ENCODE assay signal across 8 mouse cellular contexts in genomic region chr7:28488030-28488491, GRCm38 (mm10). TPM values are rescaled to one million over a fixed set of nuclear protein-coding genes. Genes with fewer than 3 reads are reported as not detected.
DNase-seq lines count a peak whose midpoint lies in the region; ATAC-seq and TF ChIP-seq lines count a peak whose summit lies in the region.

No protein-coding gene starts in this region.

- H3K27ac ChIP-seq in embryonic facial prominence, embryonic 14.5 days (replicated peaks; ENCODE audit: low read depth, low read length), result no peak overlapping the region
- H3K27ac ChIP-seq in intestine, postnatal 0 days (ENCODE audit: low read depth, low read length), result no peak overlapping the region
- peak overlapping the region; percentile 22; the same call in 1 of the 2 replicates for H3K27ac ChIP-seq in limb, embryonic 15.5 days
- no peak overlapping the region for H3K27ac ChIP-seq in neural tube, embryonic 11.5 days (ENCODE audit: low read depth, low read length)

- no peaks in the 10 kb centered on the region for H3K4me1 ChIP-seq in embryonic facial prominence, embryonic 14.5 days (ENCODE audit: control insufficient read depth, insufficient read depth, low read length)
- H3K4me1 ChIP-seq in intestine, postnatal 0 days (replicated peaks; ENCODE audit: control insufficient read depth, insufficient read depth, low read length), result no peaks in the 10 kb centered on the region
- H3K4me1 ChIP-seq in limb, embryonic 15.5 days, result peaks cover 17% of the 10 kb centered on the region
- H3K4me1 ChIP-seq in neural tube, embryonic 11.5 days (ENCODE audit: control insufficient read depth, insufficient read depth, low read length), result no peaks in the 10 kb centered on the region; the same call in 1 of the 2 replicates

- H3K9ac ChIP-seq in embryonic facial prominence, embryonic 14.5 days (ENCODE audit: low read depth, low read length), result peak overlapping the region; percentile 2; the same call in 1 of the 2 replicates
- no peak overlapping the region for H3K9ac ChIP-seq in intestine, postnatal 0 days (ENCODE audit: low read depth, low read length)
- H3K9ac ChIP-seq in limb, embryonic 15.5 days, result no peak overlapping the region
- H3K9ac ChIP-seq in neural tube, embryonic 11.5 days (ENCODE audit: low read length), result no peak overlapping the region

- H3K4me3 ChIP-seq in embryonic facial prominence, embryonic 14.5 days (ENCODE audit: low read depth, low read length), result peak overlapping the region; percentile 26
- peak overlapping the region; percentile 16; the same call in 1 of the 2 replicates for H3K4me3 ChIP-seq in intestine, postnatal 0 days (ENCODE audit: low read depth, low read length)
- H3K4me3 ChIP-seq in limb, embryonic 15.5 days, result peak overlapping the region; percentile 27
- no peak overlapping the region for H3K4me3 ChIP-seq in neural tube, embryonic 11.5 days (ENCODE audit: low read depth, low read length)

- no peaks in the 10 kb centered on the region for H3K36me3 ChIP-seq in embryonic facial prominence, embryonic 14.5 days (ENCODE audit: control insufficient read depth, insufficient read depth, low read length)
- no peaks in the 10 kb centered on the region for H3K36me3 ChIP-seq in intestine, postnatal 0 days (ENCODE audit: control insufficient read depth, insufficient read depth)
- H3K36me3 ChIP-seq in limb, embryonic 15.5 days, result no peaks in the 10 kb centered on the region
- no peaks in the 10 kb centered on the region for H3K36me3 ChIP-seq in neural tube, embryonic 11.5 days (ENCODE audit: control insufficient read depth, insufficient read depth, low read length)

- WGBS in embryonic facial prominence, embryonic 14.5 days, result 4% methylated on average over 16 of the region's 16 CpGs
- WGBS in intestine, postnatal 0 days, result 1% methylated on average over 16 of the region's 16 CpGs
- WGBS in limb, embryonic 15.5 days, result 4% methylated on average over 16 of the region's 16 CpGs
- 3% methylated on average over 16 of the region's 16 CpGs for WGBS in neural tube, embryonic 11.5 days

- no peaks in the 10 kb centered on the region; the same call in 1 of the 2 replicates for H3K27me3 ChIP-seq in embryonic facial prominence, embryonic 14.5 days (replicated peaks; ENCODE audit: control insufficient read depth, insufficient read depth, low read length)
- H3K27me3 ChIP-seq in intestine, postnatal 0 days (replicated peaks; ENCODE audit: control insufficient read depth, insufficient read depth, low read length), result no peaks in the 10 kb centered on the region
- no peaks in the 10 kb centered on the region for H3K27me3 ChIP-seq in limb, embryonic 15.5 days
- peaks cover 3% of the 10 kb centered on the region for H3K27me3 ChIP-seq in neural tube, embryonic 11.5 days (ENCODE audit: control insufficient read depth, insufficient read depth, low read length)

- ATAC-seq in embryonic facial prominence, embryonic 14.5 days (ENCODE audit: low read depth), result peak; percentile 60; the same call in 1 of the 2 replicates
- peak; percentile 60; the same call in 1 of the 2 replicates for ATAC-seq in intestine, postnatal 0 days
- ATAC-seq in limb, embryonic 15.5 days (ENCODE audit: insufficient number of reproducible peaks, low FRiP score, low TSS enrichment, low read depth), result peak; percentile 14; the same call in 1 of the 2 replicates
- ATAC-seq in neural tube, embryonic 11.5 days (ENCODE audit: insufficient read depth, low FRiP score, low TSS enrichment), result no peak
- no peak for ATAC-seq in megakaryocyte progenitor cell, adult 5-6 weeks (replicated peaks; ENCODE audit: poor library complexity)

- H3K4me2 ChIP-seq in embryonic facial prominence, embryonic 14.5 days (ENCODE audit: low read depth, low read length), result peak overlapping the region; percentile 53
- peak overlapping the region; percentile 47 for H3K4me2 ChIP-seq in intestine, postnatal 0 days (replicated peaks; ENCODE audit: low read depth)
- H3K4me2 ChIP-seq in limb, embryonic 15.5 days, result peak overlapping the region; percentile 49
- H3K4me2 ChIP-seq in neural tube, embryonic 11.5 days (ENCODE audit: low read depth), result peak overlapping the region; percentile 23

- peak; percentile 70 for DNase-seq in right cerebral cortex, adult 18-20 months
- DNase-seq in right cerebral cortex, postnatal 4 days, result no peak
- DNase-seq in embryonic facial prominence, embryonic 14.5 days (ENCODE audit: low spot score), result peak; percentile 80
- DNase-seq in neural tube, embryonic 11.5 days (ENCODE audit: low spot score), result no peak
- no peak for DNase-seq in T-cell, adult 2 months (ENCODE audit: low spot score)

- no peaks in the 10 kb centered on the region for H3K9me3 ChIP-seq in embryonic facial prominence, embryonic 14.5 days (ENCODE audit: control insufficient read depth, low read length)
- no peaks in the 10 kb centered on the region for H3K9me3 ChIP-seq in intestine, postnatal 0 days (ENCODE audit: control insufficient read depth)
- no peaks in the 10 kb centered on the region for H3K9me3 ChIP-seq in limb, embryonic 15.5 days
- no peaks in the 10 kb centered on the region for H3K9me3 ChIP-seq in neural tube, embryonic 11.5 days (ENCODE audit: control insufficient read depth, low read length)

- TF ChIP-seq CTCF in intestine, postnatal 0 days (IDR thresholded peaks at IDR 0.05; ENCODE audit: low read depth), result no peak

RNA-seq across cellular contexts. Expression of gene Ifnl2, which starts 22.2 kb away (rescaled TPM):
- not detected in 2 replicates for polyA plus RNA-seq in embryonic facial prominence, embryonic 14.5 days (2014; fragmentation: Nextera tagmentation; extraction: Ambion mirVana)
- polyA plus RNA-seq in intestine, postnatal 0 days (2015; fragmentation: Nextera tagmentation; extraction: Ambion mirVana), result not detected in 2 replicates
- polyA plus RNA-seq in limb, embryonic 15.5 days (2015; fragmentation: Nextera tagmentation; extraction: Ambion mirVana), result not detected in 2 replicates
- not detected in 2 replicates for polyA plus RNA-seq in neural tube, embryonic 11.5 days (2014; fragmentation: Nextera tagmentation; extraction: Ambion mirVana)
- total RNA-seq in megakaryocyte progenitor cell, adult 5-6 weeks (2015), result not detected in 2 replicates
- not detected in 2 replicates for total RNA-seq in megakaryocyte progenitor cell, adult 5-6 weeks (2017)

RNA-seq across cellular contexts. Expression of gene Ifnl3, which starts 34.6 kb away (rescaled TPM):
- not detected in 2 replicates for polyA plus RNA-seq in embryonic facial prominence, embryonic 14.5 days (2014; fragmentation: Nextera tagmentation; extraction: Ambion mirVana)
- polyA plus RNA-seq in intestine, postnatal 0 days (2015; fragmentation: Nextera tagmentation; extraction: Ambion mirVana), result not detected in 2 replicates
- not detected in 2 replicates for polyA plus RNA-seq in limb, embryonic 15.5 days (2015; fragmentation: Nextera tagmentation; extraction: Ambion mirVana)
- polyA plus RNA-seq in neural tube, embryonic 11.5 days (2014; fragmentation: Nextera tagmentation; extraction: Ambion mirVana), result not detected in 2 replicates
- total RNA-seq in megakaryocyte progenitor cell, adult 5-6 weeks (2015), result not detected in 2 replicates
- total RNA-seq in megakaryocyte progenitor cell, adult 5-6 weeks (2017), result not detected in 2 replicates

RNA-seq across cellular contexts. Expression of gene Lrfn1, which starts 36.3 kb away (rescaled TPM):
- 4.0 and 6.7 TPM in 2 replicates for polyA plus RNA-seq in embryonic facial prominence, embryonic 14.5 days (2014; fragmentation: Nextera tagmentation; extraction: Ambion mirVana)
- 0.55 and 0.82 TPM in 2 replicates for polyA plus RNA-seq in intestine, postnatal 0 days (2015; fragmentation: Nextera tagmentation; extraction: Ambion mirVana)
- polyA plus RNA-seq in limb, embryonic 15.5 days (2015; fragmentation: Nextera tagmentation; extraction: Ambion mirVana), result 3.1 and 3.5 TPM in 2 replicates
- polyA plus RNA-seq in neural tube, embryonic 11.5 days (2014; fragmentation: Nextera tagmentation; extraction: Ambion mirVana), result 7.6 and 9.9 TPM in 2 replicates
- 1.2 TPM in 2 replicates for total RNA-seq in megakaryocyte progenitor cell, adult 5-6 weeks (2015)
- total RNA-seq in megakaryocyte progenitor cell, adult 5-6 weeks (2017), result 1.7 and 2.3 TPM in 2 replicates

RNA-seq across cellular contexts. Expression of gene Gmfg, which starts 50.8 kb away (rescaled TPM):
- 14.7 and 20.4 TPM in 2 replicates for polyA plus RNA-seq in embryonic facial prominence, embryonic 14.5 days (2014; fragmentation: Nextera tagmentation; extraction: Ambion mirVana)
- 33.6 and 35.0 TPM in 2 replicates for polyA plus RNA-seq in intestine, postnatal 0 days (2015; fragmentation: Nextera tagmentation; extraction: Ambion mirVana)
- 18.1 and 19.3 TPM in 2 replicates for polyA plus RNA-seq in limb, embryonic 15.5 days (2015; fragmentation: Nextera tagmentation; extraction: Ambion mirVana)
- polyA plus RNA-seq in neural tube, embryonic 11.5 days (2014; fragmentation: Nextera tagmentation; extraction: Ambion mirVana), result 6.5 and 7.4 TPM in 2 replicates
- total RNA-seq in megakaryocyte progenitor cell, adult 5-6 weeks (2015), result 378 and 389 TPM in 2 replicates
- 658 and 664 TPM in 2 replicates for total RNA-seq in megakaryocyte progenitor cell, adult 5-6 weeks (2017)

RNA-seq across cellular contexts. Expression of gene Sycn, which starts 52.6 kb away (rescaled TPM):
- not detected in 2 replicates for polyA plus RNA-seq in embryonic facial prominence, embryonic 14.5 days (2014; fragmentation: Nextera tagmentation; extraction: Ambion mirVana)
- 17.0 and 23.4 TPM in 2 replicates for polyA plus RNA-seq in intestine, postnatal 0 days (2015; fragmentation: Nextera tagmentation; extraction: Ambion mirVana)
- polyA plus RNA-seq in limb, embryonic 15.5 days (2015; fragmentation: Nextera tagmentation; extraction: Ambion mirVana), result not detected in 2 replicates
- not detected in 2 replicates for polyA plus RNA-seq in neural tube, embryonic 11.5 days (2014; fragmentation: Nextera tagmentation; extraction: Ambion mirVana)
- total RNA-seq in megakaryocyte progenitor cell, adult 5-6 weeks (2015), result not detected in 2 replicates
- not detected in 2 replicates for total RNA-seq in megakaryocyte progenitor cell, adult 5-6 weeks (2017)

Comparison
In these comparisons a context has a peak if more than half of its experiments do, and no peak if none do; other contexts are left out.
1. DNase-seq: peak in right cerebral cortex, adult 18-20 months (single experiment) and embryonic facial prominence, embryonic 14.5 days (single experiment); none in right cerebral cortex, postnatal 4 days (single experiment), neural tube, embryonic 11.5 days (single experiment) and T-cell, adult 2 months (single experiment).
2. ATAC-seq: peak in embryonic facial prominence, embryonic 14.5 days (single experiment), intestine, postnatal 0 days (single experiment) and limb, embryonic 15.5 days (single experiment); none in neural tube, embryonic 11.5 days (single experiment) and megakaryocyte progenitor cell, adult 5-6 weeks (single experiment).
3. Peak in every context shown above with its lines, with median percentiles within 50 percentile points of each other: H3K4me2 ChIP-seq.